Mouse (Mus musculus) erythroblast, embryonic 14.5 days (primary cell): ENCODE data around the gene Dnm2. TPM values are rescaled to one million over a fixed set of nuclear protein-coding genes. Genes with fewer than 3 reads are reported as not detected.

ENCODE experiments used
- H3K27me3 ChIP-seq: 2 replicates; pipeline ENCODE4 v1.6.1; 2012; ENCODE audit warnings: inconsistent platforms; ENCODE audit not compliant: control insufficient read depth
- H3K36me3 ChIP-seq: 2 replicates; pipeline ENCODE4 v1.6.1; 2012; ENCODE audit warnings: mild to moderate bottlenecking, inconsistent platforms; ENCODE audit not compliant: control insufficient read depth
- H3K4me1 ChIP-seq: 2 replicates; pipeline ENCODE4 v1.6.1; 2012; ENCODE audit warnings: inconsistent platforms; ENCODE audit not compliant: control insufficient read depth
- H3K4me3 ChIP-seq: replicated peaks from 2 replicates; pipeline ENCODE3; 2012; ENCODE audit warnings: moderate library complexity, mild to moderate bottlenecking, inconsistent platforms
- H3K9me3 ChIP-seq: 2 replicates; pipeline ENCODE4 v1.6.1; 2012; ENCODE audit warnings: low read length, inconsistent platforms, mixed read lengths; ENCODE audit not compliant: control insufficient read depth
- GATA1 ChIP-seq: IDR thresholded peaks from 2 replicates; pipeline ENCODE4 v1.6.1; 2012; ENCODE audit warnings: low read length, inconsistent platforms, mixed read lengths
- TAL1 ChIP-seq: IDR thresholded peaks from 3 replicates; pipeline ENCODE4 v1.6.1; 2012; ENCODE audit warnings: low read length, inconsistent platforms, mixed read lengths
- polyA plus RNA-seq: library from polyadenylated mRNA; stranded (reverse); fragments of >175 nt; gene quantifications from 2 replicates; pipeline ENCODE4 v1.2.3, GENCODE M21; 2012

The Dnm2 gene
- polyA plus RNA-seq, 1 experiment = 112 TPM

GRCm38 (mm10) chr9:21403745-21404144 lies 21.0 kb upstream of the Dnm2 start:
- no peak overlapping the region for H3K4me3 ChIP-seq
- no peaks in the 10 kb centered on the region for H3K9me3 ChIP-seq
- peaks cover 80% of the 10 kb centered on the region for H3K36me3 ChIP-seq
- no peaks in the 10 kb centered on the region for H3K27me3 ChIP-seq
- peaks cover 3% of the 10 kb centered on the region for H3K4me1 ChIP-seq
- no peak for TF ChIP-seq GATA1
- no peak for TF ChIP-seq TAL1

- H3K27me3 ChIP-seq = no peaks in the 10 kb centered on the region
- peaks cover 62% of the 10 kb centered on the region for H3K36me3 ChIP-seq
- H3K9me3 ChIP-seq = no peaks in the 10 kb centered on the region
- peaks cover 9% of the 10 kb centered on the region for H3K4me1 ChIP-seq
- no peak overlapping the region for H3K4me3 ChIP-seq
- TF ChIP-seq GATA1 (no peak), TAL1 (no peak)
These were observed 19.2 kb upstream of the Dnm2 start for GRCm38 (mm10) chr9:21405525-21405924.

- peaks cover 40% of the 10 kb centered on the region for H3K36me3 ChIP-seq
- TF ChIP-seq TAL1 (no peak), GATA1 (no peak)
- H3K4me1 ChIP-seq = peaks cover 29% of the 10 kb centered on the region
- no peak overlapping the region for H3K4me3 ChIP-seq
- H3K9me3 ChIP-seq = no peaks in the 10 kb centered on the region
- H3K27me3 ChIP-seq = no peaks in the 10 kb centered on the region
These were observed 16.8 kb upstream of the Dnm2 start for GRCm38 (mm10) chr9:21407951-21408350.

- Histone ChIP-seq H3K36me3 (peaks cover 33% of the 10 kb centered on the region), H3K27me3 (no peaks in the 10 kb centered on the region), H3K9me3 (no peaks in the 10 kb centered on the region), H3K4me3 (no peak overlapping the region), H3K4me1 (peaks cover 34% of the 10 kb centered on the region)
- TF ChIP-seq TAL1 (no peak), GATA1 (no peak)
These were observed 16.1 kb upstream of the Dnm2 start for GRCm38 (mm10) chr9:21408624-21409023.

GRCm38 (mm10) chr9:21409592-21410317 lies 15.0 kb upstream of the Dnm2 start:
- Histone ChIP-seq H3K4me3 (no peak overlapping the region), H3K27me3 (no peaks in the 10 kb centered on the region), H3K4me1 (peaks cover 43% of the 10 kb centered on the region), H3K36me3 (peaks cover 28% of the 10 kb centered on the region), H3K9me3 (no peaks in the 10 kb centered on the region)
- no peak for TF ChIP-seq TAL1
- TF ChIP-seq GATA1 = no peak

GRCm38 (mm10) chr9:21411669-21412550 lies 12.8 kb upstream of the Dnm2 start, which contains the start of gene Qtrt1:
TSS of gene Qtrt1 (plus strand) at chr9:21411837.
- H3K4me1 ChIP-seq = peaks cover 56% of the 10 kb centered on the region
- TF ChIP-seq GATA1 = no peak
- TF ChIP-seq TAL1 = no peak
- peaks cover 21% of the 10 kb centered on the region for H3K36me3 ChIP-seq
- H3K4me3 ChIP-seq = peak within 1 kb of the TSS; percentile 77
- H3K27me3 ChIP-seq = no peaks in the 10 kb centered on the region
- no peaks in the 10 kb centered on the region for H3K9me3 ChIP-seq

- TF ChIP-seq TAL1 (no peak), GATA1 (no peak)
- H3K4me1 ChIP-seq = peaks cover 57% of the 10 kb centered on the region
- peaks cover 64% of the 10 kb centered on the region for H3K36me3 ChIP-seq
- H3K9me3 ChIP-seq = no peaks in the 10 kb centered on the region
- H3K27me3 ChIP-seq = no peaks in the 10 kb centered on the region
- H3K4me3 ChIP-seq = no peak overlapping the region
These were observed 6.8 kb upstream of the Dnm2 start for GRCm38 (mm10) chr9:21417866-21418265.

- H3K27me3 ChIP-seq = no peaks in the 10 kb centered on the region
- H3K4me3 ChIP-seq = no peak overlapping the region
- H3K9me3 ChIP-seq = no peaks in the 10 kb centered on the region
- H3K36me3 ChIP-seq = peaks cover 60% of the 10 kb centered on the region
- TF ChIP-seq GATA1 (no peak), TAL1 (no peak)
- H3K4me1 ChIP-seq = peaks cover 57% of the 10 kb centered on the region
These were observed 5.1 kb upstream of the Dnm2 start for GRCm38 (mm10) chr9:21419646-21420045.

GRCm38 (mm10) chr9:21425556-21425945 lies 843 bp downstream of the Dnm2 start:
- peaks cover 59% of the 10 kb centered on the region for H3K4me1 ChIP-seq
- H3K36me3 ChIP-seq = peaks cover 60% of the 10 kb centered on the region

More at GRCm38 (mm10) chr9:21425556-21425945, 843 bp downstream of the Dnm2 start:
- Histone ChIP-seq H3K27me3 (no peaks in the 10 kb centered on the region), H3K4me3 (peak overlapping the region; percentile 78), H3K9me3 (no peaks in the 10 kb centered on the region)
- TF ChIP-seq TAL1 (peak; percentile 43; the same call in 2 of the 3 replicates), GATA1 (no peak; the same call in 1 of the 2 replicates)
